Mouse (Mus musculus) forebrain, embryonic 16.5 days (tissue): ENCODE data around the gene Csnk2b. TPM values are rescaled to one million over a fixed set of nuclear protein-coding genes. Genes with fewer than 3 reads are reported as not detected.

Experiments
- ATAC-seq: fragments of 200-750 bp; cut with Nextera tagmentation; 2 replicates; pipeline ENCODE4 v1.8.0; 2017; ENCODE audit warnings: mild to moderate bottlenecking, moderate library complexity
- H3K27ac ChIP-seq: fragments of 300-500 bp; sonication (generic); 2 replicates; pipeline ENCODE4 v1.5.1; 2014; ENCODE audit warnings: low read length, control low read depth
- H3K27me3 ChIP-seq: fragments of 300-500 bp; sonication (generic); replicated peaks from 2 replicates; pipeline ENCODE4 v1.6.1; 2014; ENCODE audit warnings: low read length; ENCODE audit not compliant: control insufficient read depth, insufficient read depth
- H3K36me3 ChIP-seq: fragments of 300-500 bp; sonication (generic); 2 replicates; pipeline ENCODE4 v1.6.1; 2014; ENCODE audit not compliant: control insufficient read depth, insufficient read depth
- H3K4me1 ChIP-seq: fragments of 300-500 bp; sonication (generic); replicated peaks from 2 replicates; pipeline ENCODE4 v1.6.1; 2014; ENCODE audit warnings: low read length; ENCODE audit not compliant: control insufficient read depth, insufficient read depth
- H3K4me2 ChIP-seq: fragments of 300-500 bp; sonication (generic); 2 replicates; pipeline ENCODE4 v1.6.1; 2014; ENCODE audit warnings: mild to moderate bottlenecking, low read length, control low read depth
- H3K4me3 ChIP-seq: fragments of 300-500 bp; sonication (generic); replicated peaks from 2 replicates; pipeline ENCODE4 v1.5.1; 2014; ENCODE audit warnings: mild to moderate bottlenecking, low read length, control low read depth
- H3K9ac ChIP-seq: fragments of 300-500 bp; sonication (generic); replicated peaks from 2 replicates; pipeline ENCODE4 v1.6.1; 2014; ENCODE audit warnings: low read depth, low read length, control low read depth
- H3K9me3 ChIP-seq: fragments of 300-500 bp; sonication (generic); 2 replicates; pipeline ENCODE4 v1.6.1; 2016; ENCODE audit warnings: low read length; ENCODE audit not compliant: control insufficient read depth
- WGBS: fragments of 180-500 bp; shearing (Covaris S2); extraction: QIAGEN DNeasy Blood & Tissue Kit; methylation state at CpG from one replicate; pipeline ENCODE4 v1.1.7; 2014; 5-methylcytosine and 5-hydroxymethylcytosine counted together
- polyA plus RNA-seq: library from polyadenylated mRNA; unstranded; fragments of >200 nt; fragmentation: Nextera tagmentation; extraction: Ambion mirVana; gene quantifications from 2 replicates; pipeline ENCODE4 v1.2.1, GENCODE M21; 2015

Gene Csnk2b
- polyA plus RNA-seq, 1 experiment from 2014 or later = 320 TPM

DNA sequence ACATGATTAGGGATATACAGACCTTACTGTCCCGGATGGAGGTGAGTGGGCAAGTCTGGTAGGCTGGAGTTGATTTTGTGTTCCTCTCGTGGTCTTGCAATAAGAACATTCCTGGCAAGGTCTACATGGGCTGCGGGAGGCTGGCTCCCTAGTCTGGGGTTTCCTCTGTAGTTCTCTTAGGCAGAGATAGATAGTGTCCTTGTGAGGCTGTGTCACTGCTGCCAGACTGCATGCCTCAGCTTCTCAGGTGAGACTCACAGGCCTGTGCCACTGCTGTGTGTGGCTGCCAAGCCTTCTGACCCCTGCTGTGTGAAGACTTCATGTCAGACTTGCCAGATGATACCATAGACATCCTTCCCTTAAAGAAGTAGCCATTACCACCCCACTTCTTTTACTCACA is 17.4 kb upstream of the Csnk2b start:
- ATAC-seq = no peak
- H3K36me3 ChIP-seq = peaks cover 49% of the 10 kb centered on the region
- no peak overlapping the region for H3K27ac ChIP-seq
- no peaks in the 10 kb centered on the region for H3K27me3 ChIP-seq
- H3K4me3 ChIP-seq = no peak overlapping the region
- H3K9me3 ChIP-seq = no peaks in the 10 kb centered on the region
- no peak overlapping the region for H3K4me2 ChIP-seq
- H3K4me1 ChIP-seq = peaks cover 27% of the 10 kb centered on the region
- 93% methylated on average over 3 of the region's 3 CpGs for WGBS
- H3K9ac ChIP-seq = no peak overlapping the region

- peak overlapping the region; percentile 82 for H3K4me2 ChIP-seq
- H3K4me3 ChIP-seq = peak overlapping the region; percentile 92
- peaks cover 17% of the 10 kb centered on the region for H3K36me3 ChIP-seq
- whole genome bisulfite sequencing = under 1% methylated on average over 43 of the region's 43 CpGs
- H3K27me3 ChIP-seq = no peaks in the 10 kb centered on the region
- H3K4me1 ChIP-seq = peaks cover 27% of the 10 kb centered on the region
- H3K27ac ChIP-seq = peak overlapping the region; percentile 97
- ATAC-seq = peak; percentile 61
- no peaks in the 10 kb centered on the region for H3K9me3 ChIP-seq
- peak overlapping the region; percentile 82 for H3K9ac ChIP-seq
These were observed 13.9 kb upstream of the Csnk2b start for GRCm38 (mm10) chr17:35135591-35136320.

DNA sequence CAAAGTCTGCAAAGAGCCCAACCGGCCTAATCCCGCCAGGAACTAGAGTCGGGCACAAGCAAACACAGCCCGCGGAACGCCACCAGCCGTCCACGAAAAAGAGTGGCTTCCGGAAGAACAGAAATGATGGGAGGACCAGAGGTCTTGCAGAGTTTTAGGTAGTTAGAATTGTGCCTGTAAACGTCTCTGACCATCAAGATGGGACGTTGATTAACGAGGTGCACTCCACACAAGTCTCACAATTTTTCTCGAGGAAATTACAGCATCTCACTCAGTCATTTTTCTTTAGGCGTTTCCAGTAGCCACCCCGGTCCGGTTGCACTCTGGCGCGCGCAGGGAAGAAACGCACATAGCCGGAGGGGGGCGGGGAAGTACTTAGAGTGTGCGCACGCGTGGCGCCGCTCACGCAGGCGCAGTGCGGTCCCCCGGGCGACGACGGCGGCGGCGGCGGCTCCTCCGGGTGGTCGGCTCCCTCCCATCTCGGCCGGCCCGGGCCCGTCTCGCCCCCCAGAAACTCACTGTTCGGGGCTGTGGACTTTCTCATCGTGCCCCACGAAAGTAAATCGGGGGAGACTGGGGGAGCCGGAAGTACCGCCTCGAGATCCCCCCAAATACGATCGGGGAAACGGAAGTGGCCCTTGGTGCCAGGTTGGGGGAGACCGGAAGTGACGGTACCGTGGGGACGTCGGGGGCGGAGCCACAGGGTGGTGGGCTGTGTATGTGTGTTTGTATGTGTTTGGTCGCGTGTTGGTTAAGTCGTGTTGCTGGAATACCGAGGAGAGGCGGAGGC is 13.1 kb upstream of the Csnk2b start, which contains the start of gene Bag6:
TSS of gene Bag6 (plus strand) at position 378 of the 790 bp plus-strand sequence.
- under 1% methylated on average over 66 of the region's 66 CpGs for WGBS
- Histone ChIP-seq H3K4me2 (peak within 1 kb of the TSS; percentile 82), H3K9ac (peak within 1 kb of the TSS; percentile 82), H3K27ac (peak within 1 kb of the TSS; percentile 97), H3K27me3 (no peaks in the 10 kb centered on the region), H3K4me3 (peak within 1 kb of the TSS; percentile 92), H3K4me1 (peaks cover 27% of the 10 kb centered on the region), H3K36me3 (peaks cover 10% of the 10 kb centered on the region), H3K9me3 (no peaks in the 10 kb centered on the region)
- peak; percentile 94 for ATAC-seq

DNA sequence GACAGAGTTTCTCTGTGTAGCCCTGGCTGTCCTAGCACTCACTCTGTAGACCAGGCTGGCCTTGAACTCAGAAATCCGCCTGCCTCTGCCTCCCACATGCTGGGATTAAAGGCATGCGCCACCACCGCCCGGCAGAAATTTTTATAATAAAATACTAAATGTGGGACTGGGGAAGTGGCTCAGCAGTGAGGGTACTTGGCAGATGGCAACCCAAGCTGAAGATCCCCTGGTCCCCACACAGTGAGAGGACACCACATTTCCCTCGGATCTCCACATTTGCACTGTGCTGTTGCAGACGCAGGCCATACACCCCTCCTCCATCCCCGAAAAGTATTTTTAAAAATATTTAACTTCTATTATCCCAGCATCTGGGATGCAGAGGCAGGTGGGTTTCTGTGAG is 11.7 kb upstream of the Csnk2b start:
- H3K9ac ChIP-seq = no peak overlapping the region
- no peak overlapping the region for H3K4me3 ChIP-seq
- peaks cover 23% of the 10 kb centered on the region for H3K4me1 ChIP-seq
- WGBS = 94% methylated on average over 7 of the region's 7 CpGs
- no peaks in the 10 kb centered on the region for H3K27me3 ChIP-seq
- H3K9me3 ChIP-seq = no peaks in the 10 kb centered on the region
- no peaks in the 10 kb centered on the region; the same call in 1 of the 2 replicates for H3K36me3 ChIP-seq
- H3K4me2 ChIP-seq = no peak overlapping the region
- H3K27ac ChIP-seq = no peak overlapping the region
- ATAC-seq = no peak

- H3K36me3 ChIP-seq = no peaks in the 10 kb centered on the region
- no peak overlapping the region for H3K27ac ChIP-seq
- H3K9ac ChIP-seq = no peak overlapping the region
- no peaks in the 10 kb centered on the region for H3K9me3 ChIP-seq
- peaks cover 16% of the 10 kb centered on the region for H3K4me1 ChIP-seq
- H3K27me3 ChIP-seq = no peaks in the 10 kb centered on the region
- no peak overlapping the region for H3K4me2 ChIP-seq
- no peak overlapping the region for H3K4me3 ChIP-seq
- no peak for ATAC-seq
- WGBS = 80% methylated on average over 3 of the region's 3 CpGs
These were observed 10.3 kb upstream of the Csnk2b start for GRCm38 (mm10) chr17:35132174-35132560.

- Histone ChIP-seq H3K9me3 (no peaks in the 10 kb centered on the region), H3K27me3 (no peaks in the 10 kb centered on the region), H3K4me3 (no peak within 1 kb of the TSS), H3K36me3 (no peaks in the 10 kb centered on the region), H3K4me1 (peaks cover 16% of the 10 kb centered on the region), H3K27ac (no peak within 1 kb of the TSS), H3K9ac (no peak within 1 kb of the TSS), H3K4me2 (no peak within 1 kb of the TSS)
- ATAC-seq = no peak
- 84% methylated on average over 15 of the region's 15 CpGs for WGBS
These were observed 9.8 kb upstream of the Csnk2b start, which contains the start of gene Apom for GRCm38 (mm10) chr17:35131500-35132173. TSS of gene Apom (minus strand) at chr17:35132050.

DNA sequence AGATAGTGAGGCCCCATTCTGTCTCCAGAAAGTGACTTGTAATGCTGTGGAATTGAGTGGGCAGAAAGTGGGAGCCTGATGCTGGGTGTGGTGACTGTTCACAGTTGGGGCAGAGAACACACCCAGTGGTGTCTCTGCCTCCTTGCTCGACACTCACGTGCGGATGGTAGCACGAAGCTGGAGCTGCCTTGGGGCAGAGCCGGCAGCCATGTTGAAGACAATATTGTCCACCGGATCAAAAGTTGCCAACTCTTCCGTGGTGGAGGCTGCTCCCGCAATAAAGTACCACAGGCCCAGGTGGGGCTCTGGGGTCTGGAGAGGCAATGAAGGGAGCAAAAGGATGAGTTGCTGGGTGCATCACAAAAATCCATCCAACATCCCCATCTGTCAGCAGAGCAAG is 9.2 kb upstream of the Csnk2b start:
- Histone ChIP-seq H3K36me3 (no peaks in the 10 kb centered on the region), H3K9me3 (no peaks in the 10 kb centered on the region), H3K4me1 (peaks cover 16% of the 10 kb centered on the region), H3K4me3 (no peak overlapping the region), H3K27me3 (no peaks in the 10 kb centered on the region), H3K9ac (no peak overlapping the region), H3K27ac (no peak overlapping the region), H3K4me2 (no peak overlapping the region)
- 92% methylated on average over 8 of the region's 8 CpGs for WGBS
- ATAC-seq = no peak

GRCm38 (mm10) chr17:35128996-35129395 is 7.1 kb upstream of the Csnk2b start:
- no peak for ATAC-seq
- Histone ChIP-seq H3K4me2 (no peak overlapping the region), H3K9me3 (no peaks in the 10 kb centered on the region), H3K27me3 (no peaks in the 10 kb centered on the region), H3K4me1 (peaks cover 24% of the 10 kb centered on the region), H3K36me3 (peaks cover under 1% of the 10 kb centered on the region; the same call in 1 of the 2 replicates), H3K27ac (no peak overlapping the region), H3K9ac (no peak overlapping the region), H3K4me3 (no peak overlapping the region)
- WGBS = 82% methylated on average over 11 of the region's 11 CpGs

DNA sequence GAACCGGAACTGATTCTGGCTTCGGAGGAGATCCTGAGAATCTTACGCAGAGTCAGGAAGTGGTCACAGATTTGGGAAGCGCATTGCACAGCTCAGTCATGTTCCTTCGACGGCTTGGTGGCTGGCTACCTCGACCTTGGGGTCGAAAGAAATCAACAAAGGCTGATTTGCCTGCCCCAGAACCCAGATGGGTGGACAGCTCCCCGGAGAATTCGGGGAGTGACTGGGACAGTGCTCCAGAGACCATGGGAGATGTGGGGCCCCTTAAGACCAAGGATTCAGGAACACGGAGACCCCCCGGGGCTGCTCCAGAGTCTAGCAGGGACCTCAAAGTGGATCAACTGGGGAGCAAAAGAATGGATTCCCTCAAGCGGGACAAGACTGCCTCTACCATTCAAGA is 5.2 kb upstream of the Csnk2b start:
- no peak overlapping the region for H3K27ac ChIP-seq
- H3K4me3 ChIP-seq = peak overlapping the region; percentile 73
- H3K27me3 ChIP-seq = no peaks in the 10 kb centered on the region
- 0 out of 2 replicates have a peak overlapping the region, but pooled peaks have one; percentile 83 for H3K9ac ChIP-seq
- ATAC-seq = no peak
- H3K9me3 ChIP-seq = no peaks in the 10 kb centered on the region
- H3K4me2 ChIP-seq = peak overlapping the region; percentile 75
- peaks cover 5% of the 10 kb centered on the region; the same call in 1 of the 2 replicates for H3K36me3 ChIP-seq
- peaks cover 30% of the 10 kb centered on the region for H3K4me1 ChIP-seq
- WGBS = 78% methylated on average over 13 of the region's 13 CpGs
